Mouse (Mus musculus) CH12.LX (cell line): Measurements from ENCODE around the gene Numa1.

Experiments
- CTCF ChIP-seq, 2 experiments: IDR thresholded peaks in 1 of 2; conservative IDR thresholded peaks in 1 of 2; 2 replicates each; pipeline ENCODE4 v1.5.1; 2011 to 2012; ENCODE audit warnings: low read depth in 2 of 2, low read length in 2 of 2, improper control_type of control experiment in 1 of 2, inconsistent platforms in 1 of 2, mild to moderate bottlenecking in 1 of 2, moderate library complexity in 1 of 2
- EP300 ChIP-seq: IDR thresholded peaks from 2 replicates; pipeline ENCODE4 v1.6.1; 2011; ENCODE audit warnings: low read length, improper control_type of control experiment
- HCFC1 ChIP-seq: IDR thresholded peaks from 2 replicates; pipeline ENCODE4 v1.6.1; 2012; ENCODE audit warnings: low read depth, mild to moderate bottlenecking, inconsistent platforms, low read length, improper control_type of control experiment
- JUND ChIP-seq: conservative IDR thresholded peaks from 2 replicates; pipeline ENCODE4 v1.6.1; 2011; ENCODE audit warnings: low read depth, low read length, improper control_type of control experiment
- MAFK ChIP-seq: IDR thresholded peaks from 2 replicates; pipeline ENCODE4 v1.6.1; 2011; ENCODE audit warnings: low read length, improper control_type of control experiment; ENCODE audit not compliant: insufficient replicate concordance
- MYC ChIP-seq: IDR thresholded peaks from 2 replicates; pipeline ENCODE4 v1.6.1; 2011; ENCODE audit warnings: low read depth, mild to moderate bottlenecking, improper control_type of control experiment, low read length
- POLR2A ChIP-seq: IDR thresholded peaks from 2 replicates; pipeline ENCODE4 v1.6.1; 2011; ENCODE audit warnings: low read depth, mild to moderate bottlenecking, improper control_type of control experiment, low read length
- RCOR1 ChIP-seq: conservative IDR thresholded peaks from 2 replicates; pipeline ENCODE4 v1.6.1; 2012; ENCODE audit warnings: low read depth, mild to moderate bottlenecking, inconsistent platforms, low read length, improper control_type of control experiment
- TCF12 ChIP-seq: IDR thresholded peaks from 2 replicates; pipeline ENCODE4 v1.6.1; 2014; ENCODE audit warnings: low read depth, mild to moderate bottlenecking, inconsistent platforms, low read length, improper control_type of control experiment
- USF2 ChIP-seq: conservative IDR thresholded peaks from 2 replicates; pipeline ENCODE4 v1.6.1; 2011; ENCODE audit warnings: low read depth, low read length, improper control_type of control experiment

- TF ChIP-seq MYC = peak; percentile 80
- TF ChIP-seq TCF12 = peak; percentile 86
- peak; percentile 83 for TF ChIP-seq HCFC1
- peak; percentile 98 for TF ChIP-seq USF2
- TF ChIP-seq RCOR1 = 0 out of 2 replicates have a peak, but pooled peaks have one; percentile 38
- no peak for TF ChIP-seq CTCF (conservative IDR thresholded peaks at IDR 0.05 in 1 of 2, IDR thresholded peaks at IDR 0.05 in 1 of 2; ENCODE audit: low read depth in 2 of 2, low read length in 2 of 2)
- no peak; the same call in 1 of the 2 replicates for TF ChIP-seq EP300
- TF ChIP-seq MAFK = no peak
- TF ChIP-seq POLR2A = peak; percentile 88
- no peak for TF ChIP-seq JUND
These were observed 28.2 kb upstream of the Numa1 start, which contains the start of gene Lamtor1 for GRCm38 (mm10) chr7:101905561-101906286.
